Mouse (Mus musculus) forebrain, embryonic 11.5 days (tissue): Measurements from ENCODE around the gene Olfr417. TPM values are rescaled to one million over a fixed set of nuclear protein-coding genes. Genes with fewer than 3 reads are reported as not detected.
"Not testable (repeated sequence)": the region's sequence is repeated elsewhere in the genome, so short reads cannot be mapped to it uniquely, and the experiment has no call there.

Source experiments
- ATAC-seq: fragments of 200-750 bp; cut with Nextera tagmentation; replicated peaks from 2 replicates; pipeline ENCODE4 v1.8.0; 2017; ENCODE audit warnings: moderate TSS enrichment; ENCODE audit not compliant: low FRiP score
- DNase-seq: peaks from one replicate; pipeline ENCODE4 v3.0.0-alpha.2; 2017; ENCODE audit warnings: low spot score
- H3K27ac ChIP-seq: fragments of 300-500 bp; sonication (generic); 2 replicates; pipeline ENCODE4 v1.5.1; 2014; ENCODE audit warnings: low read depth, low read length
- H3K27me3 ChIP-seq: fragments of 300-500 bp; sonication (generic); 2 replicates; pipeline ENCODE4 v1.6.1; 2014; ENCODE audit warnings: mild to moderate bottlenecking, low read length, mixed read lengths; ENCODE audit not compliant: control insufficient read depth, insufficient read depth
- H3K36me3 ChIP-seq: fragments of 300-500 bp; sonication (generic); 2 replicates; pipeline ENCODE4 v1.6.1; 2014; ENCODE audit warnings: mild to moderate bottlenecking, low read length, moderate library complexity, mixed read lengths; ENCODE audit not compliant: control insufficient read depth, insufficient read depth
- H3K4me1 ChIP-seq: fragments of 300-500 bp; sonication (generic); replicated peaks from 2 replicates; pipeline ENCODE4 v1.6.1; 2014; ENCODE audit warnings: low read length, mixed read lengths; ENCODE audit not compliant: control insufficient read depth, insufficient read depth
- H3K4me2 ChIP-seq: fragments of 300-500 bp; sonication (generic); 2 replicates; pipeline ENCODE4 v1.6.1; 2014; ENCODE audit warnings: low read depth, mild to moderate bottlenecking, low read length, moderate library complexity, mixed read lengths; ENCODE audit not compliant: severe bottlenecking
- H3K4me3 ChIP-seq: fragments of 300-500 bp; sonication (generic); 2 replicates; pipeline ENCODE4 v1.5.1; 2014; ENCODE audit warnings: low read depth, low read length
- H3K9ac ChIP-seq: fragments of 300-500 bp; sonication (generic); 2 replicates; pipeline ENCODE4 v1.6.1; 2014; ENCODE audit warnings: low read length
- H3K9me3 ChIP-seq: fragments of 300-500 bp; sonication (generic); 2 replicates; pipeline ENCODE4 v1.6.1; 2016; ENCODE audit warnings: low read length, mixed read lengths; ENCODE audit not compliant: control insufficient read depth
- WGBS: fragments of 180-500 bp; shearing (Covaris S2); extraction: QIAGEN DNeasy Blood & Tissue Kit; methylation state at CpG from one replicate; pipeline ENCODE4 v1.1.7; 2014; 5-methylcytosine and 5-hydroxymethylcytosine counted together
- polyA plus RNA-seq: library from polyadenylated mRNA; unstranded; fragments of >200 nt; fragmentation: Nextera tagmentation; extraction: Ambion mirVana; gene quantifications from 2 replicates; pipeline ENCODE4 v1.2.1, GENCODE M21; 2014

The Olfr417 gene
- not detected in 2 replicates for polyA plus RNA-seq

- no peak for ATAC-seq
- DNase-seq: no peak
- Histone ChIP-seq H3K4me1 (no peaks in the 10 kb centered on the region), H3K4me2 (no peak within 1 kb of the TSS), H3K9ac (no peak within 1 kb of the TSS), H3K27ac (no peak within 1 kb of the TSS), H3K36me3 (no peaks in the 10 kb centered on the region), H3K27me3 (no peaks in the 10 kb centered on the region), H3K4me3 (no peak within 1 kb of the TSS), H3K9me3 (no peaks in the 10 kb centered on the region)
- WGBS: 69% methylated on average over 2 of the region's 2 CpGs
Measured at GRCm38 (mm10) chr1:174364882-174365451, at the start of gene Olfr417. TSS of gene Olfr417 (plus strand) at chr1:174365122.

- Histone ChIP-seq H3K36me3 (no peaks in the 10 kb centered on the region), H3K4me3 (no peak overlapping the region), H3K27me3 (no peaks in the 10 kb centered on the region), H3K9ac (no peak overlapping the region), H3K4me2 (no peak overlapping the region), H3K9me3 (no peaks in the 10 kb centered on the region), H3K4me1 (no peaks in the 10 kb centered on the region), H3K27ac (no peak overlapping the region)
- DNase-seq (no peak), ATAC-seq (no peak)
- 76% methylated on average over 2 of the region's 2 CpGs for WGBS
Measured at GRCm38 (mm10) chr1:174317308-174317707, 47.6 kb upstream of the Olfr417 start.

- DNase-seq: no peak
Measured at GRCm38 (mm10) chr1:174330218-174330617, 34.7 kb upstream of the Olfr417 start, which contains the start of gene Mptx1. TSS of gene Mptx1 (plus strand) at chr1:174330518.

GRCm38 (mm10) chr1:174353636-174354035 lies 11.3 kb upstream of the Olfr417 start:
- H3K27ac ChIP-seq, H3K4me2 ChIP-seq, H3K4me3 ChIP-seq, H3K4me1 ChIP-seq, H3K9me3 ChIP-seq, ATAC-seq, H3K9ac ChIP-seq, H3K27me3 ChIP-seq, H3K36me3 ChIP-seq, DNase-seq: not testable (repeated sequence)
- WGBS: 69% methylated on average over 1 of the region's 1 CpGs

More at GRCm38 (mm10) chr1:174330218-174330617, 34.7 kb upstream of the Olfr417 start, which contains the start of gene Mptx1:
- Histone ChIP-seq H3K36me3 (no peaks in the 10 kb centered on the region), H3K27me3 (no peaks in the 10 kb centered on the region), H3K4me3 (no peak within 1 kb of the TSS), H3K9me3 (no peaks in the 10 kb centered on the region), H3K4me2 (no peak within 1 kb of the TSS), H3K27ac (no peak within 1 kb of the TSS), H3K4me1 (no peaks in the 10 kb centered on the region), H3K9ac (no peak within 1 kb of the TSS)
- no peak for ATAC-seq

DNA sequence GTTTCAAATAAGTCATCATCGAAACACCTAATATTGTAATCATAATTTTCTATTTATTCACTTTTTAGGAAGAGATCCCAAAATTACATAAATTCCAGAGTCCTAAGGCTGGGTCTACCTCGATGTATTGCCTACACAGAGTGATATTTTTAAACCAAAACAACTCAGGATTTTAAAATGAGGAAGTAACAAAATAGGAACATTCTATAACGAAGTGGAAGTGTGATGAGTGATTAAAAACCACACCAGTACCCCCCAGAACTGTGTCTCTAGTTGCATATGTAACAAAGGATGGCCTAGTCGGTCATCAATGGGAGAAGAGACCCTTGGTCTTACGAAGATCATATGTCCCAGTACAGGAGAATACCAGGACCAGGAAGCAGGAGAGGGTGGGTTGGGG lies 10.3 kb upstream of the Olfr417 start:
- no peak overlapping the region for H3K4me2 ChIP-seq
- no peaks in the 10 kb centered on the region for H3K36me3 ChIP-seq
- no peak overlapping the region for H3K27ac ChIP-seq
- no peaks in the 10 kb centered on the region for H3K27me3 ChIP-seq
- no peak for DNase-seq
- no peaks in the 10 kb centered on the region for H3K9me3 ChIP-seq
- no peak for ATAC-seq
- WGBS: 88% methylated on average over 5 of the region's 5 CpGs
- no peaks in the 10 kb centered on the region for H3K4me1 ChIP-seq
- H3K4me3 ChIP-seq: no peak overlapping the region
- H3K9ac ChIP-seq: no peak overlapping the region

- DNase-seq (no peak), ATAC-seq (no peak)
- WGBS: 93% methylated on average over 3 of the region's 3 CpGs
- no peaks in the 10 kb centered on the region for H3K9me3 ChIP-seq
- no peak overlapping the region for H3K27ac ChIP-seq
- H3K4me3 ChIP-seq: no peak overlapping the region
- no peaks in the 10 kb centered on the region for H3K36me3 ChIP-seq
- no peaks in the 10 kb centered on the region for H3K4me1 ChIP-seq
- no peak overlapping the region for H3K4me2 ChIP-seq
- no peaks in the 10 kb centered on the region for H3K27me3 ChIP-seq
- H3K9ac ChIP-seq: no peak overlapping the region
Measured at GRCm38 (mm10) chr1:174373799-174374198, 8.9 kb downstream of the Olfr417 start.

- H3K4me3 ChIP-seq: no peak within 1 kb of the TSS
- H3K9ac ChIP-seq: no peak within 1 kb of the TSS
- no peaks in the 10 kb centered on the region for H3K4me1 ChIP-seq
- DNase-seq (no peak), ATAC-seq (no peak)
- H3K27me3 ChIP-seq: no peaks in the 10 kb centered on the region
- no peak within 1 kb of the TSS for H3K27ac ChIP-seq
- WGBS: 92% methylated on average over 2 of the region's 2 CpGs
- no peak within 1 kb of the TSS for H3K4me2 ChIP-seq
- no peaks in the 10 kb centered on the region for H3K9me3 ChIP-seq
- H3K36me3 ChIP-seq: no peaks in the 10 kb centered on the region
Measured at GRCm38 (mm10) chr1:174390746-174391145, 25.8 kb downstream of the Olfr417 start, which contains the start of gene Olfr248. TSS of gene Olfr248 (plus strand) at chr1:174391046.

GRCm38 (mm10) chr1:174422959-174423358 lies 58.0 kb downstream of the Olfr417 start:
- no peak overlapping the region for H3K4me2 ChIP-seq
- no peak for DNase-seq
- WGBS: 89% methylated on average over 4 of the region's 4 CpGs
- H3K27ac ChIP-seq: no peak overlapping the region
- no peaks in the 10 kb centered on the region for H3K9me3 ChIP-seq
- ATAC-seq: no peak
- H3K4me3 ChIP-seq: no peak overlapping the region
- no peak overlapping the region for H3K9ac ChIP-seq
- H3K36me3 ChIP-seq: no peaks in the 10 kb centered on the region
- H3K27me3 ChIP-seq: no peaks in the 10 kb centered on the region
- H3K4me1 ChIP-seq: no peaks in the 10 kb centered on the region

DNA sequence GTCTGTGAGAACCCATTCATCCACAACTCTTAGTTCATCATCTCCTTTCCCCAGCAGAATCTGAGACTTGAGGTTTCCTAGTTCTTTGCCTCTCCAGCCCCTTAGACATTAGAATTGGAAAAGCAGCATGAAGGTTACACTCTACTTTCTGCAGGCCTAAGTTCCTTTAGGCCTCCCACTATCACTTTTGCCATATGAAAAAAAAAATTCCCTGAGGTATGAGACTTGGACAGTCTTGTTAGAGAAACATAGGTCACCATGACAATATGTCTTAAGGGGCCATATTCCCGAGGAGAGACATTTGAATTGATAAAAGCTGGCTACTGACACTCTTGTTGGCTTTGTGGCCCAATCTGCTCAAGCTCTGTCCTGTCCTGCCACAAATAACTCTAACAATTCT lies 58.8 kb downstream of the Olfr417 start, which contains the start of gene Olfr414:
TSS of gene Olfr414 (plus strand) at position 301 of the 400 bp plus-strand sequence.
- H3K27ac ChIP-seq: no peak within 1 kb of the TSS
- WGBS: 71% methylated on average over 1 of the region's 1 CpGs
- H3K9me3 ChIP-seq: no peaks in the 10 kb centered on the region
- DNase-seq: no peak
- no peak within 1 kb of the TSS for H3K9ac ChIP-seq
- H3K27me3 ChIP-seq: no peaks in the 10 kb centered on the region
- H3K4me1 ChIP-seq: no peaks in the 10 kb centered on the region
- H3K36me3 ChIP-seq: no peaks in the 10 kb centered on the region
- H3K4me3 ChIP-seq: no peak within 1 kb of the TSS
- no peak within 1 kb of the TSS for H3K4me2 ChIP-seq
- no peak for ATAC-seq
